Mouse (Mus musculus) heart, postnatal 0 days (tissue): Measurements from ENCODE around the gene Usp7.

ENCODE experiments used
- CTCF ChIP-seq: IDR thresholded peaks from 2 replicates; pipeline ENCODE4 v1.5.1; 2016; ENCODE audit warnings: antibody characterized with exemption, control low read depth, low read depth
- EP300 ChIP-seq: IDR thresholded peaks from 2 replicates; pipeline ENCODE4 v1.6.1; 2016; ENCODE audit warnings: antibody characterized with exemption, low read depth

GRCm38 (mm10) chr16:8758979-8759378 is 33.1 kb downstream of the Usp7 start:
- no peak for TF ChIP-seq CTCF
- TF ChIP-seq EP300, result no peak
